Mouse (Mus musculus): ENCODE measurements around the gene Asic1. TPM values are rescaled to one million over a fixed set of nuclear protein-coding genes. Genes with fewer than 3 reads are reported as not detected.
A peak's percentile ranks its signal among the peaks of the same experiment; 100 is the strongest.
"Not testable (repeated sequence)": the region's sequence is repeated elsewhere in the genome, so short reads cannot be mapped to it uniquely, and the experiment has no call there.

Gene Asic1
- polyA plus RNA-seq, 1 experiment from 2014 or later, result 0.45 TPM

DNA sequence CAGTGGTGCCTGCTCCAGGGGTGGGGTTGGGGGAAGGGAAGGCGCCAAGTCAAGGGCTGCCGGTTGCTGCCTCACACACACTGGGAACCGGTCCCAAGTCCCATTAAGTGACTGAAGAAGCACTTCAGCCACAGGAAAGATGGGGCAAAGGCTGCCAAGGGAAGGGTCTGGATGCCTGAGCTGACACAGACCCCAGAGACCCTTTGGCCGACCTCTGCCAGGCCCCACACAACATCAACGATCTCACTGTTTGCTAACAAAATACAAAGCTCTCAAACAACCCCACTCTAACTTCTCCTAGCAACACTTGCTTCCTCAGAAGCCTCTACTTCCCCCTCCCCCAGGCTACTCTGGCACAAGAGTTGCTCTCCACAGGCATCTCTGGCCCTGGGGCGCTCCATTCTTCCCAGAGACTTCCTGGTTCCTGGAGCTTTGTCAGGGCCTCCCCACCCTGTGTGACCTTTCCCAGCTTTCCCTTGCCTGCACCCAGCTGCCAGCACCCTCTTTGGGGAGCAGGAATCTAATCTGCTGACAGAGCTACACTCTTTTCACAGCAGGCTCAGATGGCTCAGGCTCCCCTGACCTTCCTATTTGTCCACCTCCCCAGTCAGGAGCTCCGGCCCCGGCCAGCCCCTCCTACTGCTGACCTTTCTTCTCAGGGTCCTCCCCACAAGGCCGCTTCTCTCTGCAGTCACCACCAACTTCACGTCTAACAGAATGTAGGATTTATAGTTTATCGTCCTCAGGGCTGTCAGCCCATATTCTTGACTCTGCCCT, 53.5 kb downstream of the Asic1 start:
- no peaks in the 10 kb centered on the region for H3K9me3 ChIP-seq (replicated peaks)
- H3K27me3 ChIP-seq, result 0 out of 2 replicates have a peak, but pooled peaks cover 4% of the 10 kb centered on the region
- H3K4me1 ChIP-seq (replicated peaks), result peaks cover 44% of the 10 kb centered on the region
- no peak overlapping the region for H3K4me3 ChIP-seq (replicated peaks)
- peak overlapping the region; percentile 85 for H3K4me2 ChIP-seq
- H3K27ac ChIP-seq (replicated peaks), result peak overlapping the region; percentile 84
- H3K9ac ChIP-seq, result peak overlapping the region; percentile 5; the same call in 1 of the 2 replicates
- ATAC-seq (ENCODE audit: insufficient read depth), result peak; percentile 19; the same call in 1 of the 2 replicates
- WGBS (ENCODE audit: insufficient replicate concordance), result 27% methylated on average over 11 of the region's 11 CpGs
- peaks cover 14% of the 10 kb centered on the region for H3K36me3 ChIP-seq (replicated peaks)

GRCm38 (mm10) chr15:99724292-99725021, 54.3 kb downstream of the Asic1 start:
- ATAC-seq (ENCODE audit: insufficient read depth), result peak; percentile 21
- peaks cover 44% of the 10 kb centered on the region for H3K4me1 ChIP-seq (replicated peaks)
- 15% methylated on average over 16 of the region's 16 CpGs for WGBS (ENCODE audit: insufficient replicate concordance)

DNA sequence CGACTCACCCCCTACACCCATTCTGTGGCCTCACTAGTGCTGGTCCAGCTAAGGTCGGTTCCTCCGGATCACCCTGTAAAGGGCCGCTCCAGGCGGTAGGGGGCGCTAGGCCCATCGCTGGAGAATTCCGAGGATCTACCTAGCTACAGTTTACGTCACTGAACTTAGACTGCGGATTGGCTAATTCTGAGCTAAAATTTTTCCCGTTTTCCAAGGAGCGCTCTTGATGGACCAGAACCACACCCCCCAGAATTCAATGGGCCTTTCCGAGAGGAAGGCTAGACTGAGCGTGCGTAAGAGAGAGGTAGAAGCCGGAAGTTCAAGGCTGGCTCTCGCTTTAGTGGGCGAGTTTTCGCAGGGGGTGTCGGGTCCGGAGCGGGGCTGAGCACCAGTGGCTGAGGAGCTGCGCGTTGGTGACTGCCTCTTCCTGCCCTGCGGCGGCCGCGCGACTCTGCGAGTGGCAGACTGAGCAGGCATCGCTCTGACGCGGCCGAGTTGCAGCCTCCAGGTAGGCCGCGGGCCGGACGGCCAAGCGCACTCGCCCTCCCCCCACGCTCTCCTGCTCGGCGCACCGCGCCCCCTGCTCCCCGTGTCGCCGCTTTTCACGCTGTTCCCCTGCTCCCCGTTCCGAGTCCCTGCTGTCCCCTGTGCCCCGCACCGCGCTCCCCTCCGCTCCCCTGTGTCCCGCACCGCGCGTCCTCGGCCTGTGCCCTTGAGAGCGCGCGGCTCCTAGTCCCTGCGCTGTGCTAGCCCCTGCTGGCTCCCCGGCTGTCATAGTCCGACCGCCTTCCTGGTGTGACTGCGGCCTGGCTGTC, 55.4 kb downstream of the Asic1 start, which contains the start of gene Cox14:
Gene Cox14 (plus strand): TSS at position 278 of the 815 bp plus-strand sequence.
- Histone ChIP-seq H3K9me3 (replicated peaks) (peaks cover 3% of the 10 kb centered on the region; the same call in 1 of the 2 replicates), H3K36me3 (replicated peaks) (peaks cover 20% of the 10 kb centered on the region), H3K4me3 (replicated peaks) (peak within 1 kb of the TSS; percentile 94), H3K4me1 (replicated peaks) (peaks cover 44% of the 10 kb centered on the region), H3K27me3 (0 out of 2 replicates have a peak, but pooled peaks cover 4% of the 10 kb centered on the region), H3K4me2 (peak within 1 kb of the TSS; percentile 85), H3K9ac (peak within 1 kb of the TSS; percentile 92), H3K27ac (replicated peaks) (peak within 1 kb of the TSS; percentile 86)
- WGBS (ENCODE audit: insufficient replicate concordance), result under 1% methylated on average over 68 of the region's 68 CpGs
- ATAC-seq (ENCODE audit: insufficient read depth), result peak; percentile 87

More at GRCm38 (mm10) chr15:99724292-99725021, 54.3 kb downstream of the Asic1 start:
- Histone ChIP-seq H3K27me3 (0 out of 2 replicates have a peak, but pooled peaks cover 4% of the 10 kb centered on the region), H3K4me3 (replicated peaks) (peak overlapping the region; percentile 94), H3K27ac (replicated peaks) (peak overlapping the region; percentile 84), H3K36me3 (replicated peaks) (peaks cover 20% of the 10 kb centered on the region), H3K9me3 (replicated peaks) (peaks cover 3% of the 10 kb centered on the region; the same call in 1 of the 2 replicates), H3K4me2 (peak overlapping the region; percentile 85), H3K9ac (peak overlapping the region; percentile 5; the same call in 1 of the 2 replicates)

DNA sequence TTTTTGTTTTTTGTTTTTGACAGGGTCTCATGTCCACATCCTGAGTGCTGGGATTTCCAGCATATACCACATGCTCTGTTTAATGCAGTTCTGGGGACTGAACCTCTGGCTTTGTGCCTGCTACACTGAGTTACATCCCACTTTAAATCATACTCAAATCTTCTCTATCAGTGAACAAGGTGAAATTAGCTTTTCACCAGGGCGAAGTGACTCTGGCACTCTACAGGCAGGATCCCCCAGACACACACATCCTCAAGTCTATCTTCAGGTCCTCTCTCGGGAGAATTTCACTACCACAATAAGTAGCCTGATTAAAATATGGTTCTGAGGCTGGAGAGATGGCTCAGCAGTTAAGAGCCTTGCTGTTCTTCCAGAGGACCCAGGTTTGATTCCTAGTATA, 56.4 kb downstream of the Asic1 start:
- Histone ChIP-seq H3K27ac (replicated peaks) (no peak overlapping the region), H3K9ac (peak overlapping the region; percentile 92), H3K4me2 (peak overlapping the region; percentile 85), H3K4me3 (replicated peaks) (peak overlapping the region; percentile 94), H3K4me1 (replicated peaks) (peaks cover 44% of the 10 kb centered on the region), H3K27me3 (0 out of 2 replicates have a peak, but pooled peaks cover 4% of the 10 kb centered on the region), H3K36me3 (replicated peaks) (peaks cover 20% of the 10 kb centered on the region), H3K9me3 (replicated peaks) (peaks cover 3% of the 10 kb centered on the region; the same call in 1 of the 2 replicates)
- ATAC-seq (ENCODE audit: insufficient read depth), result no peak
- 57% methylated on average over 2 of the region's 2 CpGs for WGBS (ENCODE audit: insufficient replicate concordance)

DNA sequence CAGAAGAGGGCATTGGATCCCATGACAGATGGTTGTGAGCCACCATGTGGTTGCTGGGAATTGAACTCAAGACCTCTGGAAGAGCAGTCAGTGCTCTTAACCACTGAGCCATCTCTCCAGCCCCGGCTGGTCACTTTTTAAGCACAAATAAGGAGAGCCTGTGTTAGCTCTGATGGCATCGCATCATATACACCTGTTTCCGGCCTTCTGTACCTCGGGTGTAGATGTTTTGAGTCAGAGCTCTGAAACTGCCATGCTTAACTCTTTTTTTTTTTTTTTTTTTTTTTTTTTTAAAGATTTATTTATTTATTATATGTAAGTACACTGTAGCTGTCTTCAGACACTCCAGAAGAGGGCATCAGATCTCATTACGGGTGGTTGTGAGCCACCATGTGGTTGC, 56.9 kb downstream of the Asic1 start:
- H3K36me3 ChIP-seq (replicated peaks), result peaks cover 20% of the 10 kb centered on the region
- H3K4me3 ChIP-seq (replicated peaks), result not testable (repeated sequence)

GRCm38 (mm10) chr15:99727525-99727924, 57.4 kb downstream of the Asic1 start:
- H3K36me3 ChIP-seq (replicated peaks), result peaks cover 20% of the 10 kb centered on the region
- H3K4me2 ChIP-seq, result no peak overlapping the region
- H3K4me3 ChIP-seq (replicated peaks), result no peak overlapping the region
- H3K27ac ChIP-seq (replicated peaks), result no peak overlapping the region
- no peak overlapping the region for H3K9ac ChIP-seq
- peaks cover 3% of the 10 kb centered on the region; the same call in 1 of the 2 replicates for H3K9me3 ChIP-seq (replicated peaks)
- WGBS (ENCODE audit: insufficient replicate concordance), result 82% methylated on average over 12 of the region's 12 CpGs
- no peaks in the 10 kb centered on the region for H3K27me3 ChIP-seq
- H3K4me1 ChIP-seq (replicated peaks), result peaks cover 34% of the 10 kb centered on the region
- no peak for ATAC-seq (ENCODE audit: insufficient read depth)

More for the DNA sequence above, 56.9 kb downstream of the Asic1 start:
- Histone ChIP-seq H3K4me2 (0 out of 2 replicates have a peak overlapping the region, but pooled peaks have one; percentile 85), H3K4me1 (replicated peaks) (peaks cover 39% of the 10 kb centered on the region)
- not testable (repeated sequence) for H3K27me3 ChIP-seq; H3K9ac ChIP-seq; H3K27ac ChIP-seq (replicated peaks); ATAC-seq (ENCODE audit: insufficient read depth); H3K9me3 ChIP-seq (replicated peaks)
- WGBS (ENCODE audit: insufficient replicate concordance), result 67% methylated on average over 5 of the region's 5 CpGs

- Histone ChIP-seq H3K9ac (no peak overlapping the region), H3K27ac (replicated peaks) (no peak overlapping the region), H3K4me1 (replicated peaks) (peaks cover 29% of the 10 kb centered on the region), H3K27me3 (no peaks in the 10 kb centered on the region), H3K9me3 (replicated peaks) (peaks cover 3% of the 10 kb centered on the region; the same call in 1 of the 2 replicates), H3K4me3 (replicated peaks) (no peak overlapping the region), H3K4me2 (no peak overlapping the region), H3K36me3 (replicated peaks) (peaks cover 20% of the 10 kb centered on the region)
- no peak for ATAC-seq (ENCODE audit: insufficient read depth)
- WGBS (ENCODE audit: insufficient replicate concordance), result 88% methylated on average over 5 of the region's 5 CpGs
Measured at GRCm38 (mm10) chr15:99728211-99728610, 58.0 kb downstream of the Asic1 start.

DNA sequence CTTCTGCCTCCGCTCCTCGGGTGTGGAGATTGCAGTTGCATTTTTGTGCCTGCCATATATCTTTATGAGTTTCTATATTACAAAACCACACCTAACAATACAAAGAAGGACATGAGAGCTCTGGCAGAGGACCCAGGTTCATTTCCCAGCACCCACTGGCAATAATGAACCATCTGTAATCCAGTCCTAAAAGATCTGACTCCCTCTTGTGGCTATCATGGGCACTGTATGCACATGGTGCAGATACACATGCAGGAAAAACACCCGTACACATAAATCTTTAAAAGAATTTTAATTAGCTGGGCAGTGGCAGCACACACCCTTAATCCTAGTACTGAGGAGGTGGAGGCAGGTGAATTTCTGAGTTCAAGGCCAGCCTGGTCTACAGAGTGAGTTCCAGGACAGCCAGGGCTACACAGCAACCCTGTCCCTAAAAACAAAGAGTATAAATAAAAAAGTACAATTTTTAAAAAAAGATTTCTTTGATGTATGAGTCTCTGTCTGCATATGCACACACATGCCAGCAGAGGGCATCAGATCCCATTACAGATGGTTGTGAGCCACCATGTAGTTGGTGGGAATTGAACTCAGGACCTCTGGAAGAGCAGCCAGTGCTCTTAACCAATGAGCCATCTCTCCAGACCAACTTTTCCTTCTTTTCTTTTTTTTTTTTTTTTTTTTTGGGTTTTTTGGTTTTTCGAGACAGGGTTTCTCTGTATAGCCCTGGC, 59.1 kb downstream of the Asic1 start:
- no peak overlapping the region for H3K27ac ChIP-seq (replicated peaks)
- 80% methylated on average over 4 of the region's 4 CpGs for WGBS (ENCODE audit: insufficient replicate concordance)
- no peak overlapping the region for H3K4me3 ChIP-seq (replicated peaks)
- ATAC-seq (ENCODE audit: insufficient read depth), result no peak
- H3K27me3 ChIP-seq, result no peaks in the 10 kb centered on the region
- peaks cover 20% of the 10 kb centered on the region for H3K36me3 ChIP-seq (replicated peaks)
- H3K9me3 ChIP-seq (replicated peaks), result peaks cover 3% of the 10 kb centered on the region; the same call in 1 of the 2 replicates
- H3K9ac ChIP-seq, result no peak overlapping the region
- no peak overlapping the region for H3K4me2 ChIP-seq
- H3K4me1 ChIP-seq (replicated peaks), result peaks cover 20% of the 10 kb centered on the region

DNA sequence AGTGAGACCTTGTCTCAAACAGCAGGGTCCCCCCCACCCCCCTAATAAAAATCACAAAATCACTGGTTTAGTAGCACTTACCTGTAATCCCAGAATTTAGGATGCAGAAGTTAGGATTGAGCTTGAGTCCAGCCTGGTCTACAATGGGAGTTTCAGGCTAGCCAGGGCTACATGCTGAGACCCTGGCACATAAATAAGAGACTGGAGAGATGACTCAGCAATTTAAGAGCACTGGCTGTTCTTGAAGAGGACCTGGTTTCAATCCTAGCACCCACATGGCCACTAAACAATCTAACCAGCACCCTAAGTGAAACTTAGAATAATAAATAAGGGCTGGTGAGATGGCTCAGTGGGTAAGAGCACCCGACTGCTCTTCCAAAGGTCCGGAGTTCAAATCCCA, 61.0 kb downstream of the Asic1 start:
- H3K27ac ChIP-seq (replicated peaks), result no peak overlapping the region
- 90% methylated on average over 2 of the region's 2 CpGs for WGBS (ENCODE audit: insufficient replicate concordance)
- ATAC-seq (ENCODE audit: insufficient read depth), result no peak

DNA sequence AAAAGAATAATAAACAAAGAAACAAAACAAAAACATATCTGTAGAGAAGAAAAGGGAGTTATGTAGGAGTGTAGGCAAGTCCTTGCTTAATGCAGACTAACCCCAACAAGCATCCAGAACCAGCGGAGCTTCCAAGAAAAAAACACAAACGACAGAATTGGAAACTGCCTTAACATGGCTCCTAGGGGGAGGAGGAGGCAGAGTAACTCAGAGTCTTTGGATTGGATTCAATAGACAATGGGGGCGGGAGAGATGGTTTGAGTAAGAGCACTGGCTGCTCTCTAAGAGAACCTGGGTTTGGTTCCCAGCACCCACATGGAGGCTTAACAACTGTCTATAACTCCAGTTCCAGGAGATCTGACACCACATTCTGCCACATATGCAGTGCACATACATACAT, 61.5 kb downstream of the Asic1 start:
- Histone ChIP-seq H3K27ac (replicated peaks) (no peak overlapping the region), H3K9ac (no peak overlapping the region), H3K4me3 (replicated peaks) (no peak overlapping the region), H3K27me3 (no peaks in the 10 kb centered on the region), H3K36me3 (replicated peaks) (peaks cover 25% of the 10 kb centered on the region), H3K9me3 (replicated peaks) (peaks cover 3% of the 10 kb centered on the region; the same call in 1 of the 2 replicates), H3K4me1 (replicated peaks) (peaks cover under 1% of the 10 kb centered on the region), H3K4me2 (no peak overlapping the region)
- no peak for ATAC-seq (ENCODE audit: insufficient read depth)
- 71% methylated on average over 3 of the region's 3 CpGs for WGBS (ENCODE audit: insufficient replicate concordance)

More for the DNA sequence above, 61.0 kb downstream of the Asic1 start:
- Histone ChIP-seq H3K27me3 (no peaks in the 10 kb centered on the region), H3K9me3 (replicated peaks) (peaks cover 3% of the 10 kb centered on the region; the same call in 1 of the 2 replicates), H3K4me3 (replicated peaks) (no peak overlapping the region), H3K36me3 (replicated peaks) (peaks cover 25% of the 10 kb centered on the region), H3K9ac (no peak overlapping the region), H3K4me2 (no peak overlapping the region), H3K4me1 (replicated peaks) (peaks cover 6% of the 10 kb centered on the region)

All from liver, embryonic 15.5 days (tissue).